Mouse (Mus musculus) layer of hippocampus, adult 11-12 months (tissue): ENCODE data around the gene Ehd2.

Experiments
- DNase-seq: peaks from one replicate; pipeline ENCODE4 v3.0.0; 2022; ENCODE audit warnings: low spot score

Ehd2 gene

DNA sequence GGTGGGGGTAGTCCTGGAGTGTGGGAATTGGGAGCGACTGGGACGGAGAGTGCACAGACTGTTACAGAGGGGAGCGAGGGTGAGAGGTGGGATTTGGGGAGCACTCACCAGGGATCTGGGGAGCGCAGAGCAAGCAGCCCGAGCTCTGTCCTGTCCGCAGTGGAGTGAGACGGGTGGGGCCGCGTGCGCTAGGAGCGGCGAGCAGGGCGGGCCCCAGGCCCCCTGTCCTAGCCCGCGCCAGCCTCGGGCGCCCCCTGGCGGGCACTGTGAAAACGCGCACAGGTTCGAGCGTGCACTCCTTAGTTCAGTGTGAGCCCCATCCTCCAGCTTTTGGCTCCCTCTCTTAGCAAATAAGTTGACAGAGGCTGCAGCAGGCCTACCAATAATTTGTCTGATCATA is at the start of gene Ehd2:
Gene Ehd2, minus strand, starts transcription at position 256 of the 400 bp plus-strand sequence.
- DNase-seq = peak; percentile 60

DNA sequence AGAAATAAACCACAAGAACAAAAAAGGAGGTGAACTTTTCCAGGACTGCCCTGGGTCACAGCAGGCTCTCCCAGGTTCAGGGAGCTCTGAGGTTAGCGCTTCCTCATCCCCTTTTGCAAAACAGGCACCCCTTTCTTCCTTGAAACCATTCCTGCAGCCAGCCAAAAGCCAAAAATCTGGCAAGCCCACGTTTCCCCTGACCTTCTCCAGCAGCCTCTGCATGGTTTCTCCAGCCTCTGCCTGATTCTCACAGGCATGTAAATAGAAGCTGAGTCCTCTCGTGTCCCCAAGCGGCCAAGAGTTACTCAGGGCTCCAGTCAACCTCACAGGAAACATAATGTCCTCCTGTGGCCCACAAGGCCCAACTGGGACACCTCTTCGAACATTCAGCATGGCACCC is 48.0 kb upstream of the Ehd2 start:
- no peak for DNase-seq

DNA sequence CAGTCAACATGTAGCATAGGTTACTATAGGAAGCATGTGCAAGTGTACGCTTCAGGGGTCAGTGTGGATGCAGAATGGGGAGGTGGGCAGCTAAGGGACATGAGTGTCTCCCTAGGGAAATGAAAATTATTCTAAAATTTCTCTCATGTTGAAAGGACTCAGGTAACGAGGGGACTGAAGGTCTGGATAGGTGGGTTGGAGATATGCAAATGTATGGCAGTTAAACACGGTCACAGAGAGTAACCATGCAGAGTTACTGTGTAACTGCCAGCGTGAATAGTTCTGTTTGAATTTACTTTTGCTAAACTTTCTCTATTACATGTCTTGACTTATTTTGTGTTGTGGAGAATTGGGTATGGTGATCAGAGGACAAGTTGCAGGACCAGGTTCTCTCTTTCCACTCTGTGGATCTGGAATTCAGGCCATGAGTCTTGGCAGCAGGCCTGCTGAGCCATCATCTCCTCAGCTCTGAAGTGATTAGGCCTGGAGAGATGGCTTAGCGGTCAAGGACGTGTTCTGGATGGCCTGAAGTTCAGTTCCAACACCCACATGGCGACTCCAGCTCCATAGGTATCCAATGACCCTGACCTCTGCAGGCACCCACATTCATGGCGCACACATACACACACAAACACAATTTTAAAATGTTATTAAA is 47.3 kb upstream of the Ehd2 start:
- DNase-seq = no peak

DNA sequence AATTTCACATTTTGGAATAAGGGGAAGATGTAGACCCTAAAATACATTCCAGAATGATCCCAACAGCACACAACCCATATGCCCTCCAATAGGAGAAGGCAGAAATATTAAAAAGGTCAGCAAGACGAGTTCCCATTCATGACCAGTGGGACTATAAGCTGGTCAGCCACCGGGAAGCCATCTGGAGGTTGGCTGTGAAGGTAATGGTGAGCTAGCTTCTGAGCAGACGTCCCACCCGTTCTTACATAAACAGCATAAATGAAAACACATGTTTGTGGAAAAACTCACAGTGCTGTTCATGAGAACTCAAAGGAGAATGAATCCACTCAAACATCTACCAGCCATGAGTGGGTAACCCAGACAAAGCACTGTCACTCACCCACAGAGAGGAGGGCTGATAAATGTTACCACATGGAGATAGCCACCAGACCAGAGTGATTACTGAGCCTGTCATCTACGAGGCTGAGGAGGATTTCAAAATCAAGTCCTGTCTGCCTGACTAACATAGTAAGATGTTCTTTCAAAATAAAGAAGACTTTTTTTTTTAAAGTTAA is 46.4 kb upstream of the Ehd2 start:
- DNase-seq = no peak

DNA sequence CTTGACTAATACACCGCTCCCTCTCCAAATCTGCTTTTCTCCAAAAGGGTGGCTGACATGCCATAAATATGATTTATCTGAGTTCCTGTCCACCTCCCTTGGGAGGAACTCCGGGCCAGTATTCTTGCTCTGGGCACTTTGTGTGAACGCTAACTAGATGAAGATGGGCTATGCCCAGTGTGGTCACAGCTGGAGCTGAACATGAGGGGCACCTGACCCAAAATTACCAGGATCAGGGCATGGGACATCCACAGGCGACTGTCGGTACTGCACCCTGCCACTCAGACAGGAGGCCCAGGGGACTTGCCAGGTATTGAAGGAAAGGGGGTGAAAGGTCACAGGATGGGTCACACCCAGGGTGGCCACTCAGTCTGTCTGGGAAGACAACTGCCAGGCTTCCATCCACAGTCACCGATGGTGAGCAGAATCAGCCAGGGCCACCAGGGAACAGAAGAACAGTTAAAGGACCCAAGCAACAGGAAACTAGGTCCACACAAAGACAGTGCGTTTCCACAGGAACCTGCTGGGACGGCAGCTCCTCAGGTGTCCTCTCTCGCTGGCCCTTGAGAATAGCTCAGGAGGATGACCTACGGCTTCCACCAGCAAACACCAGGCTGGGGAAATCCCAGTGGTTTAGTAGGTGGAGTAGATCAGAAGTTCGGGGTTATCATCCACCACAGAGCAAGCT is 45.4 kb upstream of the Ehd2 start:
- no peak for DNase-seq

DNA sequence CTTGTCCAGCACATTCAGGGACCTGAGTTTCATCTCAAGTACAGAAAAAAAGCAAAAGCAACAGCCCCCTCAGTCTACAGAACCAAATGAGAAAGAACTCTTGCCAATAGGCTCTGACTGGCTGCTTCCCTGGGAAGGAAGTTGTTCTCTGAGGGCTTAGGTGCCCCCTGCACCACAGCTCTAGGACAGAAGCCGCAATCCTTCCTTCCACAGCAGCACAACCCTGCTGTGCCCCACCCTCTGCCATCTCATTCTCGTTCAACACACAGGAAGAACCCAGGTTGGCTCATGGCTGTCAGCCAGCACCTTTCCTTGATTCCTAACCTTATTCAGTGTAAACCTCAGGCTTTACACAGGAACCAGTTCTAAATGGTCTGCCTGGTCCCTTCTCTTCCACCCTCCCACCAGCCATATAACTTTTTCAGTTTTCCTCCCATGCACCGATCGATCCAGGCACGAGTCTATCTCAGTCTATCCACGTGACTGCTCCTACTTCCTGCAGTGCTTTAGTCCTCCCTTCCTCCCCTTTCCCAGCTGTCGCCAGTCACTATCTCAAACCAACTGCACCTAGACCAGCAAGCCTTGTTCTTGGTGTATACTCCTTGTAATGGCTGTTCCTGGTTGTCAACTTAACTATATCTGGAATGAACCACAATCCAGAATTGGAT is 44.2 kb upstream of the Ehd2 start:
- no peak for DNase-seq

DNA sequence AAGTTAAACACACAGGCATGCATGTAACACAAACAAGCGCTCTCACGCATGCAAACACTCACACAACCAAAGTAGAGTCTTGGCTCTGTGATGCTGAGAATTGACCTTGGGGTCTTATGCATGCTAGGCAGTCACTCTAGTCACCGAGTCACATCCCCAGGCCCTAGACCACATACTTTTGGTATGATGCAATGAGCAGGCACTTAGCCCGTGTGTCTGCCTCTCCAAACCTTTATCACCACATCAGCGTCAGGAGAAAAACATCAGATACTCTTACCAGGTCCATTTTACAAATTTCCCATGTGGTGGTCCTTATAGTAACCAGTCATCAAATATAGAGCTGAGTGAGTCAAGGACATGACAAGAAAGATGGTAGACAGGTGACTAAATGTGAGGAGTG is 43.3 kb upstream of the Ehd2 start:
- DNase-seq = no peak

DNA sequence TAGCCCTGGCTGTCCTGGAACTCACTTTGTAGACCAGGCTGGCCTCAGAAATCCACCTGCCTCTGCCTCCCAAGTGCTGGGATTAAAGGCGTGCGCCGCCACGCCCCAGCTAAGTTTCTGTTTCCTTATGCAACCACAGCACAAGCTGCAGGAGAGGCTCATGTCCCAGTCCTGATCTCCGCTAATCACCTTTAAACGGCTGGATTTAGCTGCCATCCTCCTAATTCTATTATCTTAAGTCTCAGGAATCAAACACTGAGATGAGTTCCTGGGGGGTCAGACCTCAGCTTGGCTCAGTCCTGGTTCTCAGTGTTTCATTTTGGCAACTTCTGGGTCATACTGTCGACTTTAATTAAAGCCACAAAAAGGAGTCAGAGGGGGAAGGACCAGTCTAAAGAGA is 42.3 kb upstream of the Ehd2 start:
- DNase-seq = no peak

DNA sequence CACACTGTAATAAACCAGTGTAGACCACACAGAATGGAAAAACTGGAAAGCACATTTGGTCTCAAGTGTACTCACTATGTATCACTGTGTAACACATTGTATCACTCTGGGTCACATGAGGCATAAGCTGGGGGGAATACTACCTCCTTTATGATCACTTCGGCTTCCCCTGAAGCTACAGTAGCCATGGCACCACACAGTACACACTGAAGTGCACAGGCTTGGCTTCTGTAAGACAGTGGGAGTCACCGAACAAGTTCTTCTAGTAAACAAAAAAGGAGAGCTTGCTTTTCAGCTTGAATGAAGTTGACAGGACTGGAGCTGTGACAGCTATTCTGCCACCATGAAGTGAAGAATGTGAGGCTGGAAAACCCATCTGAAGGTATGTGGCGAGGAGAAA is 37.7 kb upstream of the Ehd2 start:
- DNase-seq = no peak

DNA sequence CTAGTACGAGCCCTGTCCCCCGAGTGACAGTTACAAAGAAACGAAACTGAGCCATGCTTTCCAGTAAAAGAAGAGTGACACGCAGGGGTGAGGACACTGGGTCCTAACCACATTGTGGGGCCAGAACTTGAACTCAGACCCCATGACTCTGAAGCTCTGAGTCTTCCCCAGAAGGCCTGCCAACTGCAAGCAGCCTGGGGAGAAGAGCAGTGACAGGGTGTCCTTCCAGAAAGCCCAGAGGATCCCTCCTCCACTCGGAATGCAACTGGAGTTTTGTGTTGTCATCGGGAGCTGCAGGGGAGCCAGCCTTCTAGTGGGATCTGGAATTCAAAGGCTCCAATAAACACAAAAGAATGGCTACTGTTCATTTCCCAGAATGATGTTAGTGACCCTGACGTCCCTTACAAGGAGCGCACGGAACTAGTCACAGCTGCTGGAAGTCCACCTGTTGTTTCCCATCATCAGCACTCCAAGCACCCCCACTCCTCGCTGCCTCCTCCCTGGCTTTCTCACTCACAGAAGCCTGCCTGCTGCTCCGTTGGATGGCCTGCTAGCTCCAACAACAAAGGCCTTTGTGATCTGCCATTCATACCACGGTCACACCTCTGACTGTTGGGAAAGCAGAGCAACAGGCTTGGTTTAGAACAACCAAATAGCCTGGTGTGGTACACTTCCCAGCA is 37.0 kb upstream of the Ehd2 start:
- no peak for DNase-seq

DNA sequence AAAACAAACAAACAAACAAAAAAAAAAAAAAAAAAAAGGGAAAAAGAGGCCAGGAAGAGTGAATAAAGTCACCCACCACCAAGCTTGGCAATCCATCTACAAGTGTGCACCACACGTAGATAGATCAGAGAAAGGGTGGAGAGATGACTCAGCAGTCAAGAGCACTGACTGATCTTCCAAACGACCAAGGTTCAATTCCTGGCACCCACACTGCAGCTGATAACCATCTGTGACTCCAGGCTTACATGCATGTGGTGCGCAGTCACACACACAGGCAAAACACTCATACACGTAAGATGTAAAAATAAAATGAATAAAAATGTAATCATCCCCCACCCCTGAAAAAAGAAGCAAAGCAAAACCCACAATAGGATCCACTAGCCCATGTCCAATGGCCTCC is 35.7 kb upstream of the Ehd2 start:
- no peak for DNase-seq

DNA sequence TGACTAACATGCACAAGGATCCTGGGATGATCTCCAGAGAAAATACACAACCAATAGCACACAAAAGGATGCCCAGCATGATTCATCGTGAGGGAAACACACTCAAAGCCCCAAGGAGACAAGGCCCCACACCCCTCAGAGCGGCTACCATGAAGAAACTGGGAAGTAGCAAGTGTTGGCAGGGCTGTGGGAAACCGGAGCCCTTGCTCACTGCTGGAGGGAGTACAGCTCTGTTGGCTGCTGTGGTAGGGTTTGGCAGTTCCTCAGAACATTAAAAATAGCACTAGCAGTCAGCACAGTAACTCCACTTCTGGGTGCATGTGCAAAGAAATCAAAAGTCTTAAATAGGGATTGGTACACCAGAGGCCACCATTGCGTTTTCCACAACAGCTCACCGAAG is 34.8 kb upstream of the Ehd2 start:
- peak; percentile 74 for DNase-seq

DNA sequence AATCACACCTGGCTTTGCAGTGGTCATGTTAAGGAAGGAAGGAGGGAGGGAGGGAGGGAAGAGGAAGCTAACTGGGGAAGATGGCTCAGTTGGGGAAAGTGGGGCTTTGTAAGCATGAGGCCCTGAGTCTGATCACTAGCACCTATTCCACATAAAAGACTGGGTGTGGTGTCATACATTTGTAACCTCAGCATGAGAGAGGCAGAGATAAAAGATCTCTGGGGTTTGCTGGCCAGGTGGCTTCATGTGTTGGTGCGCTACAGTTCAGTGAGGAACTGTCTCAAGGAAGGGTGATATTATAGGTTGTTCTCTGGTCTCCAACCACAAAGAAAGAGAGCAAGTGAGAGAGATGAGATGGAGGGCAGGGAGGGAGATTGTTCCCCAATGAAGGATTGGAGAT is 34.3 kb upstream of the Ehd2 start:
- no peak for DNase-seq

DNA sequence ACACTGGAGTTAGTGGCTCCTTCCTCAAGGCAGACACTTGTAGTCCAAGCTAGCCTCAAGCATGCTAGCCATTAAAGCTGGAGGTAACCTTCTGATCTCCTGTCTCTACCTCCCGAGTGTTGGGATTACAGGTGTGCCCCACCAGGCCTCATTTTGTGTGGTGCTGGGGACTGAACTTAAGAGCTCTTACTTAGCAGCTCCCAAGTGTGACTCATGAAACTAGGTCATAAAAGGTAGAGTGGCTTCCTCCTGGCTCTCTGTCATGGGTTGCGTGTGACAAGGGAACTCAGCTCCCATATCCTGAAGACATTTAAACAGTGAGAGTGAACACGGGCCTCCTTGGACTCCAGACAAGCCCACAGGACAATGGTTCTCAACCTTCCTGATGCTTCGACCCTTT is 26.4 kb upstream of the Ehd2 start:
- DNase-seq = no peak

DNA sequence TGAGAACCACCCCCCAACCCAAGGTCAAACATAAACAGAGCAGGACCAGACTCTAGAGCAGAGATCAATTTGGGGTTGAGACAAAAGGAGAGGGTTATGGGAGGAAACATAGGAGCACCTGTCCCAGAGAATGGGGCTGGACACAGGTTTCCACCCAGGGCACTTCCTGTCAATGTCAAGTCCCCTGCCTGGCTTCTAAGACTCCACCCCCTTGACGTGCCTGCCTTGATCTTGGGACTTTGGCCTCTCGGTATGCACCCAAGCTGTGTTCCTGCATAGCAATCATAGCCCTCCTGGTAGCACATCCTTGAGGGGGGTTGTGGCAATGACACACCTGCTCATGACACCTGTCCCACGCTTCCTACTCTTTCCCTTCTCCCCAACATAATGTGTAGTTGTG is 25.8 kb upstream of the Ehd2 start:
- DNase-seq = no peak

DNA sequence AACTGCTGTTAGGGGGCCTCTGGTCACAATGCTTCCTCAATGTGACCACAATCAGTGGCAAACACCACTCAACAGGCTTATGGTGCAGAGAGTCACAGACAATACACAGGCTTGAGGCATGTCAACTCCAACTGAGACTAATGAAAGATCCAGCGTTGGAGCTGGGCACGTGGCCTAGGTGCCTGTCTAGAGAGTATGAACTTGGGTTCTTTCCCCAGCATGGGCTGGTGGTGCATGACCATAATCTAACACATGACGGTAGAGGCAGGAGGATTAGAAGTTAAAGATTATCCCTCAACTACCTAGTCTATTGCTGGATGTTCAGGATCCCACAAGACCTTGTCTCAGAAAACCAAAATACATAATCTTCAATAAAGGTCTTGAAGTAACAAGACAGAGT is 24.4 kb upstream of the Ehd2 start:
- no peak for DNase-seq

DNA sequence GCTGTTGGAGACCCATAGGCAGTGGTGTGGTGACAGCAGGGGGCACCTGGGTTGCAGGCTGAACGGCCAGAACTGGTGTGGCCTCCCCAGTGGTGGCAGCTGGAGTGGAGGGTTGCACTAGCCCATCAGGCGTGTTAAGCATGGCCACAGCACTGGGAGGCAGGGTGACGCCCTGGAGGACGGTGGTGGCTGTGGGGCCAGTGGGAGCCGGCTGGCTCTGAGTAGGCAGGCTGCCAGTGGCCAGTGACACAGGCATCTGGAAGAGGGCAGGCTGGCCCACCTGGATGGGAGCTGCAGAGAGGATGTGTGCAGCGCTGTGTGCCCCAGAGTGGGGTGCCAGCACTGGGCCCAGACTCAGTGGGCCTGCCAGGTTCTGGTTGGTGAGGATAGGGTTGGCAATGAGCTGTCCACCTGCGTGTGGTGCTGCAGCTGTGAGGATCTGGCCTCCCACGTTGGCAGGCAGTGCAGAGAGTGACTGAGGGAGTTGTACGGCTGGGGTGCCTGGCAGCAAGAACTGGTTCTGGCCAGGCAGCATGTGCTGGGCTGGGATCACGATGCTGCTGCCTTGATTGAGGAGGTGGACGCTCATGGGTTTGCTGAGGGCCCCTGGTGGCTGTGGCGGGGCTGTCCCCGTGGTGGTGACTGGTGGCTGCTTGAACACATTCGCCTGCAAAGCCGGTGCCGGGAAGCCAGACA is 20.4 kb upstream of the Ehd2 start:
- DNase-seq = no peak

DNA sequence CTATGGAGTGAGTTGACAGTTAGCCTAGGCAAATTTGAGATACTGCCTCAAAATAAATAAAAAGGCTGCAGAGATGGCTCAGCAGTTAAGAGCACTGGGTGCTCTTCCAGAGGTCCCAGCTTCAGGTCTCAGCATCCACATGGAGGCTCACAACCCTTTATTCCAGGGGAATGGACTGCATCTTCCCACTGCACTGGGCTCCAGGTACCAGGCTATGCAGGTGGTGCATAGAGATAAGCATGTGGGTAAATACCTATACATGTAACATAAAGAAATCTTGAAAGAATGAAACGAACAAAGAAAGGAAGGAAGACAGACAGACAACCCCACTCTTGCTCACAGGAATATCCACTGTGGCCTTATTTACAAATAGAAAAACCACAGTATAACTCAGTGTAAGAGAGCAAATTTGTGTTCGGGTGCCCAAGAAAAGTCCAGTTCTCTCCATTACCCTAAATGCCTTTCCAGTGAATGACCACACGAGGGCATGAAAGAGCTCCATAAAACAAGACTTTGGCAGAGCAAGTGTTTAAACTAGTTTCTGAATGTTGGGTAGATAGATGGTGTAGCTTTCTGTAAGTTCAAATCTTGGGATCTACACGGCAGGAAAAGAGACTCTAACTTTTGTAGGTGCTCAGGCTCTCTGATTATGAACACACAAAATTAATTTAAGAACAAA is 15.5 kb upstream of the Ehd2 start:
- no peak for DNase-seq

DNA sequence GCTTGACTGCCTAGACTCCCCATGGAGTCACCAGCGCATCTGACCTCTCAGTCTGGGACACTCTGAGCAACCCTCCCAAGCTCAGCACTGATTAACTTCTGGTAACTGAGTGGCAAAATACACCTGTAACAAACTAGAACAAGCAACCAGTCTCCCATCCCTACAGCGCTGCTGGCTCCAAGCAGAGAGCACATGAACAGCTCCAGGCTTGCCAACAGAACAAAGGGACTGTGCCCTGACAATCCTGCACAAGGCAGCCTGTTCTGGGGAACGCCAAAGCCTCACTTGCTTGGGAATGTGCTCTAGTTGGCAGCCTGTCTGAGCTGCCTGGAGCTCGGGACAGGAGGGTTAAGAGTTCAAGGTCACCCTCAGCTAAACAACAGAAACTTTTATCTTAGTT is 14.2 kb upstream of the Ehd2 start:
- no peak for DNase-seq

DNA sequence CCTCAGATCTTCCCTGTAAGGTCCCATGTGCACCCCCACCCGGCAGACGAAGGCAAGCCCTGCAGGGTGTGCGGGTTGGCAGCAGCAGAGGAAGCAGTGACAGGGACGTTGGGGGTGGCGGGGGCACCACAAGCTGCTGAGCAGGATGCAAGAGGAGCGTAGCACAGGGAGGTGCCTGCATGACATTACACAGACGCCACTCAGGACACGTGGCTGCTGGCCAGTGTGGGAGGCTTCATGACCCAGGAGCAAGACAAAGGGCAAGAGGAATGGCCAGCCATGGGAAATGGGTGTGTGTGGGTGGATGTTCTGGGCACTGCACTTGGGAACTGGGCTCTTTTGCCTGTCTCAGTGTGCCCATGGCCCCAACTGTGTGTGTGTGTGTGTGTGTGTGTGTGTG is 12.9 kb upstream of the Ehd2 start:
- DNase-seq = peak; percentile 63

DNA sequence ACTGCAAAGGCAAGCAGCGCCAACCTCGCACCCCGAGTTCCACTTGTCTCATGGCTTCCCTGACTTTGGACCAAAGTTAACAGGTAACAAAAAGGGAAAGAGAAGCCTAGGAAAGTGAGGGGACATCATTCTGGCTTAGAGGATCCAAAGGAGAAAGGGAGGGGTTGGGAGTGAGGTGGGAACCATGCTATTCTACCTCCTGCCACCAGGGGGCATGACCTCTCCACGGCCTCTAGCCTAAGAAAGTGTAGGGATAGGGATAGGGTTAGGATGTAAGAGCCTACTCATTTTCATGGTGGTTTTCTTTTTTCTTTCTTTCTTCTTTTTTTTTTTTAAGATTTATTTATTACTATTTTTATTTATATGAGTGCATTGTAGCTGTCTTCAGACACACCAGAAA is 8.5 kb upstream of the Ehd2 start:
- DNase-seq = no peak

DNA sequence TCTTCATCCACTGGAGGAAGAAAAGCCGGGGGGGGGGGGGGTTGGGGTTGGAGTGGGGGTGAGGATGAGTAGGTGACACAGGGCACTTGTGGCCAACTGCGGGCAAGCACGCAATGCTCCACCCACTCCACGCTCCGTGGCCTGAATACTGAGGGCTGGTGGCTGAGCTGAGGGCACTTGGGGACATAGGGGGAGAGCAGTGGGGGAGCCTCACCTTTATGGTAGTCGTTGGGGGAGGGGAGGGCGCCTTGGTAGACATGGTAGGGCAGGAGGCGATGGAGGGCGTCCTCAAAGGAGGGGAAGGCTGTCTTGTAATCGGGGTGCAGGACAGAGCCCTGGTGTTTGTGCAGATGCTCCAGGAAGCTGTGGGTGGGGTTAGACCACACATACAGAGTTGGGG is 8.1 kb upstream of the Ehd2 start:
- no peak for DNase-seq
